Mouse (Mus musculus): ENCODE data around the gene Gdi2. TPM values are rescaled to one million over a fixed set of nuclear protein-coding genes. Genes with fewer than 3 reads are reported as not detected.
"Not testable (repeated sequence)": the region's sequence is repeated elsewhere in the genome, so short reads cannot be mapped to it uniquely, and the experiment has no call there.

Gdi2 gene
- total RNA-seq (2021), result 100 to 1,000 TPM; 275 to 283 TPM
- long read RNA-seq, experiment 1, full-length matches to known transcripts, result 235 of 247 reads
- long read RNA-seq, experiment 1, partial matches to known transcripts, result 3 of 247 reads
- long read RNA-seq, experiment 1, other reads (novel, unspliced or antisense), result 9 of 247 reads
- long read RNA-seq, experiment 2, full-length matches to known transcripts, result 237 of 253 reads
- long read RNA-seq, experiment 2, partial matches to known transcripts, result 11 of 253 reads
- long read RNA-seq, experiment 2, other reads (novel, unspliced or antisense), result 5 of 253 reads

DNA sequence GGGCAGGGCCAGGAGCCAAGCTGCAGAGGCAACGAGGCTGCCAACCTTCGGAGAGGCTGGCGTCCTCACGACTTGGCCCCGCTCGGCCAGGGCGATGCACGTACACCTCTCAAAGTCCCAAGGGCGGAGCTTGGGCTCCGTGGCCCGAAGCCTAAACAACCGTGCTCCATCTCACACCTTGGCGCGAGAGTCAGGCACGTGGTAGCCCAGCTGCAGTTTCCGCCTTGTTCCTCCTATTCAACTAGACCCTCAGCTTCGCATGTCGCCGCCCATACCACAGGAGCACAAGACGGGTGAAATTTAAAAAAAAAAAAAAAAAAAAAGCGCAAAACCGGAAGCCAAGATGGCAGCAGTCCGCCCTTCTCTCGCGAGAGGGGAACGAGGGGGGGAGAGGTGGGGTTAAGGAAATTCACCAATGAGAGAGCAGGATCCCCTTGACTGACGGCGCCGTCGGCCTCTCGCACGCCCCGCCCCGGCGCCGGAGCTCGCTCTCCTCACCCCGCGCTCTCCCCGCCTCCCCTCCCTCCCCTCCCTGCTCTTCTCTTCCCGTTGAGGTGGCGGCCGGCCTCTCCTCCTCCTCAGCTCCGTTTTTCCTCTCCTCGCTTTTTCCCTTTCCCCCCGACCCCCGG lies at the start of gene Gdi2:
Gene Gdi2 (plus strand): TSS at position 470 of the 629 bp plus-strand sequence.
- peak; percentile 92 to 95 for DNase-seq (ENCODE audit: low spot score in 2 of 2)

DNA sequence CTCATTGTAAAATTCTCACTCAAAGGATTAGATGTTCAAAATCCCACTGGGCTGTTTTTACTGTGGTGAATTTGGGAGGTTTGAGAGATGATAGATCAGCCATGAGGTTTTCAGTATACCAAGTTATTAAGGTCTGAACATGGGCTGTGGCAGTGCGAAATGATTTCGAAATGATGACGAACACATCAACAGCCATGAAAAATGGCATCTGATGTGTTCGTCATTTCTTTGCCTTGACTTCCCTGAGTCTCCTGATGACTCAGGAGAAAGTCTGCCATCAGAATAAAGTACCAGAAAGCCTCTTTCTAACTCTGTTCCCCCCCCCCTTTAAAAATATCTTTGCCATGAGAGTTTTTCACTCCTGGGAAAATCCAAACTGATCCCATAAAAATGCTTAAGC lies 42.3 kb upstream of the Gdi2 start:
- no peak for DNase-seq (ENCODE audit: low spot score in 2 of 2)

DNA sequence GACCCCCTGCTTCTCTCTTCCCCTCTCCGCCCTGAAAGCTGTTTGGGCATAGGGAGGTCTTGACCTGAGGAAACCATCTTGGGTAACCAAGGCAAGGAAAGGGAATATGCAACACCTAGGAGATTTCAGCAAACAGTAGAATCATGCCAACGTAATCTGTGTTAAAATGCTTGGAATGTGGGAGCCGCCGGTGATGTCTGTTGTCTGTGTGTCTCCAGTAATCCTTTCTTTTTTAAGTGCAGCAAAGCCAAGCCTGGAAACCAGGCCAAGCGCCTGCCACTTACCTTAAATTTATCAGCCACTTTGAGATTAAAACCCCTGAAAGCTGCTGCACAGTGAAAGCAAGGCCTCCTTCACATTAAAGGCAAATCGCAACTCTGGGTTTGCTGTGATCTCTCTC lies 36.8 kb upstream of the Gdi2 start:
- DNase-seq (ENCODE audit: low spot score in 2 of 2), result not testable (repeated sequence)

DNA sequence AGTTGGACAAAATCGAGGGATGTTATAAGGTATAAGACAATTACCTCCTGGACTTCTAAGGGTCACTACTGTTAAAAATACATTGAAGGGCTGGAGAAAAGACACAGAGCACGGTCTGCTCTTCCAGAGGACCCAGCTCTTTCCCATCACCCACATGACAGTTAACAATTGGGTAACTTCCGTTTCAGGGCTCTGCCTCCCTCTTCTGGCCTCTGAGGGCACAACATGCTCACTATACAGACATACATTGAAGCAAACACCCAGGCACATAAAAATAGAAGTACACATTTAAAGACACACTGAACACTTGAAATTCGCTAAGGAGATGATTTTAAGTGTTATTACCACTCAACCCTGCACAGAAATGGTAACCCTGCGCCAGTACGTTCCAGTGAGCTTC lies 22.5 kb upstream of the Gdi2 start:
- DNase-seq (ENCODE audit: low spot score in 2 of 2), result not testable (repeated sequence)

GRCm38 (mm10) chr13:3519357-3519756 lies 18.5 kb upstream of the Gdi2 start:
- DNase-seq (ENCODE audit: low spot score in 2 of 2), result not testable (repeated sequence)

DNA sequence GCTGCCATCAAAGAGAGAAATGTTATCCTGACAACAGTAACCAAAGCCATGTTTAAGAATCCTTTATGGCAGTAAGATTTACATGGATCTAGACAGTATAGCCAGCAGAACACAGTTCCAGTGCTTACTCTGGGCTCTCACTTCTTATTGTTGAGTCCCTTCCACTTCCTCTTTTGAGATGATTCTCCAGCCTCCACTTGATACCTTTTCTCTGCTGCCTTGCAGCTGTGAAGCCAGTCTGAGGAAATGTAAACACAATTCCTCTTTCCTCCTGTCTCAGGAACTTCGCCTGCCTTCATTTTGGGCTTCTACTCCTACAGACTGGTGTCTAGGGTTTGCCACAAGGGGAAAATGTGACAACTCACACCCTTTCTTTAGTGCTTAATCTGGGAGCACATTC lies 17.9 kb upstream of the Gdi2 start:
- DNase-seq (ENCODE audit: low spot score in 2 of 2), result not testable (repeated sequence)

- DNase-seq (ENCODE audit: low spot score in 2 of 2), result peak in 1 of 2 experiments; percentile 21
Measured at GRCm38 (mm10) chr13:3523459-3523858, 14.4 kb upstream of the Gdi2 start.

DNA sequence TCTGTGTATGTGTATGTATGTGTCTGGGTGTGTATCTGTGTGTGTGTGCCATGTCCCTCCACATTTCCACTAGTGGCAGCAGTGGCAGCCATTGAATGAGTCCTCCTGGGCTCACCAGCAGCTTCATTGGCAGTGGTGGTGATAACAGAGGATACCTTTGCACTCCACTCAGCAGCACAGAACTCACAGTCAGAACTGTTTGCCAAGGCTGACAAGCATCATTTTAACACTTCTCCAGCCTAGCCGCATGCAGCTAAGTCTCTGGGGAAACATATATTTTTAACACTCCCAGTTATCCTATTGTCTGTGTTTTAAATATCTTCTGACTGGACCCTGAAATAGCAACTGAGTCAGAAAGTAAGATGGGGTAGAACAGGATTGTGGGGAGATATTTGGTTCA lies 13.9 kb upstream of the Gdi2 start:
- DNase-seq (ENCODE audit: low spot score in 2 of 2), result no peak

- no peak for DNase-seq (ENCODE audit: low spot score in 2 of 2)
Measured at GRCm38 (mm10) chr13:3525611-3526051, 12.2 kb upstream of the Gdi2 start.

- DNase-seq (ENCODE audit: low spot score in 2 of 2), result no peak
Measured at GRCm38 (mm10) chr13:3526328-3526727, 11.5 kb upstream of the Gdi2 start.

- DNase-seq (ENCODE audit: low spot score in 2 of 2), result no peak
Measured at GRCm38 (mm10) chr13:3530451-3530850, 7.4 kb upstream of the Gdi2 start.

- DNase-seq (ENCODE audit: low spot score in 2 of 2), result not testable (repeated sequence)
Measured at GRCm38 (mm10) chr13:3531176-3531575, 6.7 kb upstream of the Gdi2 start.

DNA sequence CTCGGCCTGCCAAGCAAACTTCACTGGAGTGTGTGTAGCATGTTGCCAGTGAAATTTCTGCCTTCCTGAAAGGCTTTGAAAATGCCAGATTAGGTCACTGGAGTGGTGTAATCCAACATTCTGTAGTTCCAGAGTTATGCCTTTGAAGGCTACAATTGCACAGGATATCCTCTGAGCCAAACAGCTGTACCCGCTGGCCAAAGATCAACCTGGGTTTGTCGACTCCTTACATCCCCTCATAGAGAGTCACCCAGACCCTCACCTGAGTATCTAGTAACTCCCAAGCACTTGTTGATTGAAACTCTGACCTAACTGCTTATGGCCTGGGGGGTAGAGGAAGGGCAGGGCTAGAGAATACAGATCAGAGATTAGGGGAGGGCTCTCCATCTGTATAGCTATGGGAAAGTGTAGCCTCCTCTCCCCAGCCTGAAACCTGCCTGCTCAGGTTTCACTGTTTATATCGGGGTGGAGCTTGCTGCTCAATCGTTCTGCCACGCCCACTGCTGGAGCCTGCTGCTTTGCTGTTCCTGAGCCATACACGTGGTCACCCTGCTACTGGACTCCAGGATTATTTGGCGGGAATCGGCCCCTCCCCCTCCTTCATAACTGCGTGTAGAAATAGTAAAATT lies 6.1 kb upstream of the Gdi2 start:
- no peak for DNase-seq (ENCODE audit: low spot score in 2 of 2)

GRCm38 (mm10) chr13:3532451-3532850 lies 5.4 kb upstream of the Gdi2 start:
- DNase-seq (ENCODE audit: low spot score in 2 of 2), result no peak

GRCm38 (mm10) chr13:3534146-3534545 lies 3.7 kb upstream of the Gdi2 start:
- DNase-seq (ENCODE audit: low spot score in 2 of 2), result no peak

DNA sequence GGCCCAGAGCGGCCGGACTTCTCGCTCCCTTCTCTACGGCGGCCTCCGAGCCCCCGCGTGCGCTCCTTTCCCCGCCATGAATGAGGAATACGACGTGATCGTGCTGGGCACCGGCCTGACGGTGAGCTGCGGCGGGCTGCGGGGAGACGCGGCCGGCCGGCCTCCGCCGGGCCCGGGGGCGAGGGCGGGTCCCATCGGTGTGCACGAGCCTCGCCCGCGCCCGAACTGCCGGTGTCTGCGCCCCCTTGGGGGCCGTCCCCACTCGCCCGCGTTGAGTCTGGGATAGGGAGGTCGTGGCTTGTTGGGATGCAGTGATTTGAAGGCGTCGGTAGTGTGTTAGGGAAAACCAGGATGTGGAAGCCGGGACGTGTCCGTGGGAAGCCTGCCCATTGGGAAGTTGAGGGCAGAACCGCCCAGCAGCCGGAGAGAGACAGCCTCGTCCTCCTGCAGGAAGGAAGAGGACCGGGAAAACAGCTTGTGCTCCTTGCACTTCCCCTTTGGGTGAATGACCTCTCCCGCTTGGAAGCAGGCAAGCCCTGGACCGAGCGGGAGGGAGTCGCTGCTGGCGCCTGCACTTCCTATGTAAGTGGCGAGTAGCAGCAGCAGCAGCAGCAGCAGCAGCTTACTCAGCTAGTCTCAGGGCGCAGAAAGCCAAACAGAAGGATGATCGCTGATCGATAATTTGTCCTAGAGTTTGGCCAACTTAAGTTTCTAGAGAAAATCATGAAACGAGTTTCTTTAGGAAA lies 533 bp downstream of the Gdi2 start:
- DNase-seq (ENCODE audit: low spot score in 2 of 2), result peak; percentile 70 to 84

DNA sequence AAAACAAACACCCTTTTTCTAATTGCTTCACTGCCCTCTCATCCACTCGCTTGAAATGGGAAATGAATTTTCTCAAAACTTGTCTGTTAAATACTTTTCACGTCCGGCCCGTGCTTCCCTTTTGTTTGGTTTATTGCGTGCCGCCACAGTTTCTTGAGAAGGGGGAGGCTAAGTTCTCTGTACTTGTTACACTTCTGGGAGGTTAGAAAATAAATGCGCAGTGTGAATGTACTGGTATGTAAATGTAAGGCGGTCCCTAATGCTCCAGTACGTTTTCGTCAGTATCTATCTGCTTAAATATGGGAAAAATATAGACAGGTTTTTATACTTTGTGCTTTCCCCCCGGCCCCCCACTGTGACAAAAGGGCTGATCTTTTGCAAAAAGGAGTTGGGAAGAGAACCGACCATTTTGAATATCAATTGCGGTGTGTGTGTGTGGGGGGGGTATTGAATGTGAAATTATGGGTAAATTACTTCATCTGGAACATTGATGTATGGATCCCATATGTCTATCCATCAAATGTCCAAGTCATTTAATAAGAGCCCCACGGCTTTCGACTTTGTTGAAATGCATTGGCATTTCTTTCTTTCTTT lies 1.2 kb downstream of the Gdi2 start:
- no peak for DNase-seq (ENCODE audit: low spot score in 2 of 2)

DNA sequence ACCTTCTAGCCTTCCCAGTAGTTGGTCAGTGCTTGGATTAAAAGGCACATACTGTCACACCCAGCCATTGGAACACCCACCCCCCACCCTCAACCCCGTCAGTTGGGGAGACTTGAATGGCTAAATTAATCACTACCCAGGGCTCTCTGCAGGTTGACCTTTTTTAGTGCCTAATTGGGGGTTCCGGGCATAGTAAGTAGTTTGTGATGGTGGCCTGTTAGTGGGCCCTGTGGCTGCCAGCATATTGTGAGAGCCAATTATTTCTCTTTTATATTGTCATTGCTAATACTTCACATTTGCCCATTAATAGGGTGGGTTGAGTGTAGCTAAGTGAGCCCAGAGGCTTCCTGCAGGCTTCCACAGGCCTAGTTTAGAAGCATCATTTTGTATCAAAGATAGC lies 2.3 kb downstream of the Gdi2 start:
- no peak for DNase-seq (ENCODE audit: low spot score in 2 of 2)

DNA sequence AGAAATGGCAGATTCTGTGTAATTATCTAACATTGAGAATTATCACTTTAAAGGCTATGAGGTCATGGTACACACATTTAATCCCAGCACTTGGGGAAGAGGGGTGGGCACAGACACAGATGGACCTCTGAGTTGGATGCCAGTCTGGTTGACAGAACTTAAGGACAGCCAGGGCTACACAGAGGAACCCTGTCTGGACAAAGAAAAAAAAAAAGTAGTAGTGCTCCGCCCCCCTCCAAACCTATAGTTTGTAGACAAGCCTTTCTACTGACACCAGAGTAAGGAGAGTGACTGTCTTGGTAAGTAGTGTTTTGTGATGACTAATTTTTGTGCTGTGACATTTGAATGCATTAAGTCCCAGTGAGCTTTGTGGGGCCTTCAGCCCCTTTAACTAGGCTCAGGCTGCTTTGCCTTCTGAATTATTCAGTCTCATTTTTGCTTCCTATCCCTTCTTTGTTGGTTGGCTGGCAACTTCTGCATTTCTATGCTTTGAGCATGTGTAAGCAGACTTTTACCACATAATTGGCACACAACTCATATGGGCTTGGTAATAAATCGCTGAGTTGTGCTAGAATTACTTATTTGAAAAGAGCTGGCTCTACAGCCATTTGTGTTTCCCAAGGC lies 3.4 kb downstream of the Gdi2 start:
- DNase-seq (ENCODE audit: low spot score in 2 of 2), result no peak

- no peak for DNase-seq (ENCODE audit: low spot score in 2 of 2)
Measured at GRCm38 (mm10) chr13:3544077-3544874, 6.4 kb downstream of the Gdi2 start.

Measured in gastrocnemius, postnatal 4 days (tissue).